33 mouse cellular contexts compared by ENCODE assay signal in genomic region chr7:123101295-123101694, GRCm38 (mm10).
"Had no signal": no experiment of that assay in that cellular context is flagged by ENCODE, and none has a peak within 500 bp of the region (broad histone marks: within the 10 kb centered on the region; RNA-seq: fewer than 3 reads in every experiment).

No protein-coding gene starts in this region.

- H3K27me3 ChIP-seq: heart, embryonic 12.5 days; heart, embryonic 13.5 days; heart, embryonic 15.5 days; hindbrain, embryonic 12.5 days; hindbrain, embryonic 13.5 days; hindbrain, embryonic 15.5 days; intestine, embryonic 15.5 days; kidney, embryonic 15.5 days had no signal

- H3K9me3 ChIP-seq: heart, embryonic 10.5 days; heart, embryonic 15.5 days; hindbrain, embryonic 10.5 days; hindbrain, embryonic 12.5 days; hindbrain, embryonic 13.5 days; hindbrain, embryonic 15.5 days; intestine, embryonic 15.5 days; kidney, embryonic 15.5 days had no signal

- ATAC-seq: hindbrain, embryonic 16.5 days; hindbrain, postnatal 0 days; inflammation-experienced regulatory T-cells, adult 6 months; intestine, embryonic 15.5 days; intestine, embryonic 16.5 days; intestine, postnatal 0 days had no signal

- H3K4me2 ChIP-seq: heart, embryonic 12.5 days; heart, embryonic 13.5 days; heart, embryonic 15.5 days; hindbrain, embryonic 12.5 days; hindbrain, embryonic 13.5 days; hindbrain, embryonic 14.5 days; hindbrain, embryonic 15.5 days; intestine, embryonic 15.5 days; kidney, embryonic 15.5 days had no signal

- H3K4me3 ChIP-seq: heart, embryonic 10.5 days; heart, embryonic 12.5 days; heart, embryonic 13.5 days; heart, embryonic 15.5 days; hindbrain, embryonic 10.5 days; hindbrain, embryonic 12.5 days; hindbrain, embryonic 13.5 days; hindbrain, embryonic 15.5 days; intestine, embryonic 15.5 days; kidney, embryonic 15.5 days; layer of hippocampus, adult 2 months; left cerebral cortex, adult 2 months had no signal

- H3K9ac ChIP-seq: heart, embryonic 12.5 days; heart, embryonic 13.5 days; heart, embryonic 15.5 days; hindbrain, embryonic 12.5 days; hindbrain, embryonic 13.5 days; hindbrain, embryonic 14.5 days; hindbrain, embryonic 15.5 days; intestine, embryonic 15.5 days; kidney, embryonic 15.5 days had no signal

- H3K36me3 ChIP-seq: heart, embryonic 10.5 days; heart, embryonic 12.5 days; heart, embryonic 13.5 days; heart, embryonic 15.5 days; hindbrain, embryonic 10.5 days; hindbrain, embryonic 12.5 days; hindbrain, embryonic 13.5 days; hindbrain, embryonic 15.5 days; intestine, embryonic 15.5 days; kidney, embryonic 15.5 days had no signal

- H3K27ac ChIP-seq: heart, embryonic 10.5 days; heart, embryonic 13.5 days; heart, embryonic 15.5 days; hindbrain, embryonic 10.5 days; hindbrain, embryonic 12.5 days; hindbrain, embryonic 13.5 days; hindbrain, embryonic 14.5 days; hindbrain, embryonic 15.5 days; hindbrain, postnatal 0 days; intestine, embryonic 15.5 days; kidney, embryonic 15.5 days; layer of hippocampus, adult 2 months; left cerebral cortex, adult 2 months had no signal

- DNase-seq: heart, postnatal 10 days; heart, postnatal 14 days; heart, postnatal 36 days; heart, postnatal 4 days; kidney, adult 18-20 months; kidney, adult 2 months; kidney, adult 8-10 months; kidney, adult 9 months; kidney, postnatal 10 days; kidney, postnatal 14 days; kidney, postnatal 25 days; kidney, postnatal 36 days; kidney, postnatal 4 days; layer of hippocampus, adult 9-11 months; layer of hippocampus, postnatal 36 days had no signal
